Mouse (Mus musculus): Measurements from ENCODE around the gene Kif17. TPM values are rescaled to one million over a fixed set of nuclear protein-coding genes. Genes with fewer than 3 reads are reported as not detected.
A peak's percentile ranks its signal among the peaks of the same experiment; 100 is the strongest.

The Kif17 gene
- polyA plus RNA-seq (2015; fragmentation: Nextera tagmentation; extraction: Ambion mirVana): 0.78 and 1.1 TPM in 2 replicates

DNA sequence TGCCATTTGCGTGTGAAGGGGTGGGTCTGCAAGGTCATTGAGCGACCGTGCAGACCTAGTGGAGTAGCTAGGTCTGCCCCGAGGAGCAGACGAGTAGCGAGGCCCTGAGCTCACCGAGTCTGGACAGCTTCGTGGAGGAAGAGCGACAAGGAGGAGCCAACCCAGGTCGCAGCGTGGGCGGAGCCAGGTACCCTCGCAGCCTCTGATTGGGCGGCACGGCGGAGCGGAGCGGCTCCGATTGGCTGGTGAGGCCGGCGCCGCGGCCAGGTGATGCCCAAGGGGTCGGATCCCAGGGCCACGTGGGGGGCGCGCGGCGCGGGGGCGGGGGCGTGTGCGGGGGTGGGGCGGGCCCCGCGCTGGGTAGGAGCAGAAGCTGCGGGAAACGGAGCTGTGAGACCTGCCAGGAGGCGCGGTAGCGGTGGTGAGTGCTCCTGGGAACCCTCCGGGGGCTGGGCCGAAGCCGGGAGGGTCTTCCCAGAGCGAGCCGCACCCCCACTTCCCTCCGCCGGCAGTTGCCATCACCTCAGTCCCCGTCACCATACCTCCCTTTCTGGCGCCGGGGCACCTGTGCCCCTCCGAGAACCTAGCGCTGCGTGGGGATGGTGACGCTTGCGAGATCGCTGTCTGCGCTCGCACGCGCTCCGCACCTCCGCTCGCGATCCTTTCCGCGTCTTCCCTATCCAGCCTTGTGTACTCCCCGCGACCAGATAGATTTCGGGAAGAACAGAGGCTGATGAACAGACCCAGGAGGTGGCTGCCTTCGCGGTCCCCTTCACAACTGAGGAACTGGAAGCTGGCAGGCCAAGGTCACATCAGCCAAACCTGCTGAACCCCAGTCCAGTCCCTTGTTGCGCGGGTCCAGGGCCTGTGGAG lies at the start of gene Kif17, which contains the start of gene Sh2d5:
Gene Kif17 (plus strand): TSS at position 348 of the 873 bp plus-strand sequence.
Gene Sh2d5 (plus strand): TSS at position 316 of the 873 bp plus-strand sequence.
- Histone ChIP-seq H3K9ac (ENCODE audit: low read depth, low read length) (peak within 1 kb of the TSS; percentile 22; the same call in 1 of the 2 replicates), H3K36me3 (ENCODE audit: control insufficient read depth, insufficient read depth) (peaks cover 15% of the 10 kb centered on the region; the same call in 1 of the 2 replicates), H3K9me3 (ENCODE audit: control insufficient read depth) (no peaks in the 10 kb centered on the region), H3K4me2 (replicated peaks; ENCODE audit: low read depth) (peak within 1 kb of the TSS; percentile 96), H3K27me3 (replicated peaks; ENCODE audit: control insufficient read depth, insufficient read depth, low read length) (peaks cover 11% of the 10 kb centered on the region), H3K4me3 (ENCODE audit: low read depth, low read length) (peak within 1 kb of the TSS; percentile 43), H3K4me1 (replicated peaks; ENCODE audit: control insufficient read depth, insufficient read depth, low read length) (peaks cover 4% of the 10 kb centered on the region; the same call in 1 of the 2 replicates), H3K27ac (ENCODE audit: low read depth, low read length) (no peak within 1 kb of the TSS)
- WGBS: under 1% methylated on average over 67 of the region's 74 CpGs
- ATAC-seq: peak; percentile 71
- no peak for TF ChIP-seq CTCF (IDR thresholded peaks at IDR 0.05; ENCODE audit: low read depth)

GRCm38 (mm10) chr4:138200769-138201168 lies 49.5 kb upstream of the Kif17 start:
- no peaks in the 10 kb centered on the region for H3K27me3 ChIP-seq (replicated peaks; ENCODE audit: control insufficient read depth, insufficient read depth, low read length)
- H3K4me1 ChIP-seq (replicated peaks; ENCODE audit: control insufficient read depth, insufficient read depth, low read length): no peaks in the 10 kb centered on the region
- H3K9ac ChIP-seq (ENCODE audit: low read depth, low read length): no peak overlapping the region
- H3K36me3 ChIP-seq (ENCODE audit: control insufficient read depth, insufficient read depth): peaks cover 79% of the 10 kb centered on the region
- ATAC-seq: no peak
- H3K27ac ChIP-seq (ENCODE audit: low read depth, low read length): no peak overlapping the region
- 83% methylated on average over 3 of the region's 3 CpGs for WGBS
- H3K4me2 ChIP-seq (replicated peaks; ENCODE audit: low read depth): no peak overlapping the region
- TF ChIP-seq CTCF (IDR thresholded peaks at IDR 0.05; ENCODE audit: low read depth): no peak
- no peaks in the 10 kb centered on the region for H3K9me3 ChIP-seq (ENCODE audit: control insufficient read depth)
- H3K4me3 ChIP-seq (ENCODE audit: low read depth, low read length): no peak overlapping the region

GRCm38 (mm10) chr4:138201696-138202095 lies 48.5 kb upstream of the Kif17 start:
- H3K9ac ChIP-seq (ENCODE audit: low read depth, low read length): no peak overlapping the region
- no peaks in the 10 kb centered on the region for H3K9me3 ChIP-seq (ENCODE audit: control insufficient read depth)
- WGBS: 53% methylated on average over 9 of the region's 9 CpGs
- no peak for ATAC-seq
- no peak overlapping the region for H3K27ac ChIP-seq (ENCODE audit: low read depth, low read length)
- peaks cover 72% of the 10 kb centered on the region for H3K36me3 ChIP-seq (ENCODE audit: control insufficient read depth, insufficient read depth)
- TF ChIP-seq CTCF (IDR thresholded peaks at IDR 0.05; ENCODE audit: low read depth): no peak
- H3K27me3 ChIP-seq (replicated peaks; ENCODE audit: control insufficient read depth, insufficient read depth, low read length): no peaks in the 10 kb centered on the region
- no peak overlapping the region for H3K4me2 ChIP-seq (replicated peaks; ENCODE audit: low read depth)
- H3K4me3 ChIP-seq (ENCODE audit: low read depth, low read length): no peak overlapping the region
- no peaks in the 10 kb centered on the region for H3K4me1 ChIP-seq (replicated peaks; ENCODE audit: control insufficient read depth, insufficient read depth, low read length)

DNA sequence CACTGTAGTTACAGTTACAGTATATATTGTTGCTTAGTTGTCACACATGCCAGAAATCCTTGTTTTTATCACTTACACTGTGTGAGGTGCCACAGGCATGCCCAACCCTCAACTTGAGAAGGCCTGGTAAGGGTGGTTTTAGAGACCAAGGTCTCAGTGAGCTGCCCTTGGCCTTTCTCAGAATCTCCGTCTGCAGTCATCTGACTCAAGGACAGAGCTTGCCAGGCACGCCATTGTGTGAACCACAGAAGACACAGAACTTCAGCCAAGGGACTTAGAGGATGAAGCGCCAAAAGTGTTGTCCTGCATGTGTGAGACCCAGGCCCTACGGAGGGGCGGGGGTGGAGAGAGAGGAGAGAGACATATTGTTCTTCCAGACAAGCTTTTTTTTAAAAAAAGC lies 40.1 kb upstream of the Kif17 start:
- no peak overlapping the region for H3K4me2 ChIP-seq (replicated peaks; ENCODE audit: low read depth)
- ATAC-seq: no peak
- WGBS: 90% methylated on average over 5 of the region's 5 CpGs
- H3K36me3 ChIP-seq (ENCODE audit: control insufficient read depth, insufficient read depth): peaks cover 28% of the 10 kb centered on the region
- H3K9ac ChIP-seq (ENCODE audit: low read depth, low read length): no peak overlapping the region
- H3K4me1 ChIP-seq (replicated peaks; ENCODE audit: control insufficient read depth, insufficient read depth, low read length): no peaks in the 10 kb centered on the region
- no peak for TF ChIP-seq CTCF (IDR thresholded peaks at IDR 0.05; ENCODE audit: low read depth)
- H3K9me3 ChIP-seq (ENCODE audit: control insufficient read depth): no peaks in the 10 kb centered on the region
- H3K27me3 ChIP-seq (replicated peaks; ENCODE audit: control insufficient read depth, insufficient read depth, low read length): no peaks in the 10 kb centered on the region
- H3K27ac ChIP-seq (ENCODE audit: low read depth, low read length): no peak overlapping the region
- no peak overlapping the region for H3K4me3 ChIP-seq (ENCODE audit: low read depth, low read length)

DNA sequence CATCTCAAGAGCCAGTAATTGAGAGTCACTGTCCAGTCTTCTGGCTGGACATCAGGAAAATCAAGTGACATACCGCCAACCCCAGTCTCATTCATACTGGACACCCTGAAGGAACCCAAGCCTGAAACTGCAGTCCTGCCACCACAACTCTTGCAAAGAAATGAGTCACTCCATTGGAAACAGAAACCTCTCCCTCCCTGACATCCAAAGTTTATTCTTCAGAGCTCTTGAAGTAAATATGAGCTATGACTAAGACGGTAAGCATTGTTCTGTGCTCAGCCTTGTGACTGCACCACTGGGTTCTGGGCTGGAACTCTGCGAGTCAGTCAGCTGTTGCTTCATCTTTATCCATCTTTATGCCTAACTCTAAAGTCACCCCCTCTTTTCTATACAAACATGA lies 36.4 kb upstream of the Kif17 start:
- ATAC-seq: no peak
- 56% methylated on average over 3 of the region's 3 CpGs for WGBS
- Histone ChIP-seq H3K4me3 (ENCODE audit: low read depth, low read length) (no peak overlapping the region), H3K9me3 (ENCODE audit: control insufficient read depth) (no peaks in the 10 kb centered on the region), H3K36me3 (ENCODE audit: control insufficient read depth, insufficient read depth) (peaks cover 6% of the 10 kb centered on the region; the same call in 1 of the 2 replicates), H3K27ac (ENCODE audit: low read depth, low read length) (no peak overlapping the region), H3K4me1 (replicated peaks; ENCODE audit: control insufficient read depth, insufficient read depth, low read length) (peaks cover 11% of the 10 kb centered on the region; the same call in 1 of the 2 replicates), H3K9ac (ENCODE audit: low read depth, low read length) (no peak overlapping the region), H3K27me3 (replicated peaks; ENCODE audit: control insufficient read depth, insufficient read depth, low read length) (no peaks in the 10 kb centered on the region), H3K4me2 (replicated peaks; ENCODE audit: low read depth) (no peak overlapping the region)
- no peak for TF ChIP-seq CTCF (IDR thresholded peaks at IDR 0.05; ENCODE audit: low read depth)

DNA sequence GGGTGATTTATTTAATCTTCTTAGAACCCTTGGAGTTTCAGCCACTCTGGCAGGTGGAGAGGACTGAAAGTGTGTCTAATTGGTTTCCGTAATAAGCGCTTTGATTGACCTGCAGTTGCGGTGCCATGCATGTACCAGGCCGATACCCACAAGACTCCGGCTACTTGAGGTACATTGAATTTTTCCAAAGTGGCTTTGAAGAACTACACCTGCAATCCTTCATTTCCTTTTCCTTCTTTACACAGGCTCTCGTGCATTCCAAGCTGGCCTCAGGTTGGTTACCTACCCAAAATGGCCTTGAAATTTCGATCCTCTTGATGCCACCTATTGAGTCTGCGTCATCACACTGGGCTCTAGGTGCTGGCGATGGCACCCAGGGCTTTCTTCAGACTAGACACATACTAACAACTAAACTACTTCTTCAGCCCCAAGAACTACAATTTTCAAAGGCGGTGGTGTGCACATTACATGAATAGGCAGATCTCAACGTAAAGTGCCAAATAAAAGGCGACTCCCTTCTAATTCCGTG lies 34.5 kb upstream of the Kif17 start:
- peak overlapping the region; percentile 100 for H3K27ac ChIP-seq (ENCODE audit: low read depth, low read length)
- no peaks in the 10 kb centered on the region for H3K36me3 ChIP-seq (ENCODE audit: control insufficient read depth, insufficient read depth)
- peaks cover 11% of the 10 kb centered on the region; the same call in 1 of the 2 replicates for H3K4me1 ChIP-seq (replicated peaks; ENCODE audit: control insufficient read depth, insufficient read depth, low read length)
- ATAC-seq: no peak
- H3K4me3 ChIP-seq (ENCODE audit: low read depth, low read length): peak overlapping the region; percentile 94
- H3K9ac ChIP-seq (ENCODE audit: low read depth, low read length): peak overlapping the region; percentile 99
- no peaks in the 10 kb centered on the region for H3K9me3 ChIP-seq (ENCODE audit: control insufficient read depth)
- 41% methylated on average over 13 of the region's 13 CpGs for WGBS
- H3K27me3 ChIP-seq (replicated peaks; ENCODE audit: control insufficient read depth, insufficient read depth, low read length): no peaks in the 10 kb centered on the region
- no peak for TF ChIP-seq CTCF (IDR thresholded peaks at IDR 0.05; ENCODE audit: low read depth)
- peak overlapping the region; percentile 76 for H3K4me2 ChIP-seq (replicated peaks; ENCODE audit: low read depth)
